Mouse (Mus musculus): ENCODE data around the gene Tmem116.
"Not testable (repeated sequence)": the region's sequence is repeated elsewhere in the genome, so short reads cannot be mapped to it uniquely, and the experiment has no call there.

GRCm38 (mm10) chr5:121519758-121520157, 68.1 kb downstream of the Tmem116 start:
- not testable (repeated sequence) for TF ChIP-seq CTCF, EP300 (IDR thresholded peaks at IDR 0.05; ENCODE audit: low read depth)
